Mouse (Mus musculus): Measurements from ENCODE around the gene Slc17a8.
"Not testable (repeated sequence)": the region's sequence is repeated elsewhere in the genome, so short reads cannot be mapped to it uniquely, and the experiment has no call there.

DNA sequence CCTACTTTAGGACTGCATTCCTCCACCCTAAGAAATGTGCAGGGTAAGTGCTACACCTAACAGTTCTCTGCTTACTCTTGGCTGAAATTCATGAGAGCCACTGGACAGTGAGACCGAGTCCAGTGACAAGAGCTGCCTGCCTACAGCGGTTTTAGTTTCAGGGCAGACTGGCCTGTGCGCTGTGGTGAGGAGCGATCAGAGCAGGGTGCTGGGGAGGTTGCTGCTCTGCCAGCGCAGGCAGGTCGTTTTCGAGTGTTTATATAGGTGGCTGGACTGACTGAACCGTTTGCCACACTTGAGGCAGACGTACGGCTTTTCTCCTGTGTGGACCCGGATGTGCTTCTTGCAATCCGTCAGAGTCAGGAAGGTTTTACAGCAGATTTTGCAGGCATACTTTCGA, 66.2 kb downstream of the Slc17a8 start:
- TF ChIP-seq GATA1 (IDR thresholded peaks at IDR 0.05; ENCODE audit: borderline replicate concordance, low read length); FLI1 (IDR thresholded peaks at IDR 0.05; ENCODE audit: low read length): not testable (repeated sequence)
